Mouse (Mus musculus): ENCODE data around the gene Pan2. TPM values are rescaled to one million over a fixed set of nuclear protein-coding genes. Genes with fewer than 3 reads are reported as not detected.
A peak's percentile ranks its signal among the peaks of the same experiment; 100 is the strongest.

Gene Pan2
- polyA plus RNA-seq, 1 experiment from 2014 or later: 25.2 TPM

DNA sequence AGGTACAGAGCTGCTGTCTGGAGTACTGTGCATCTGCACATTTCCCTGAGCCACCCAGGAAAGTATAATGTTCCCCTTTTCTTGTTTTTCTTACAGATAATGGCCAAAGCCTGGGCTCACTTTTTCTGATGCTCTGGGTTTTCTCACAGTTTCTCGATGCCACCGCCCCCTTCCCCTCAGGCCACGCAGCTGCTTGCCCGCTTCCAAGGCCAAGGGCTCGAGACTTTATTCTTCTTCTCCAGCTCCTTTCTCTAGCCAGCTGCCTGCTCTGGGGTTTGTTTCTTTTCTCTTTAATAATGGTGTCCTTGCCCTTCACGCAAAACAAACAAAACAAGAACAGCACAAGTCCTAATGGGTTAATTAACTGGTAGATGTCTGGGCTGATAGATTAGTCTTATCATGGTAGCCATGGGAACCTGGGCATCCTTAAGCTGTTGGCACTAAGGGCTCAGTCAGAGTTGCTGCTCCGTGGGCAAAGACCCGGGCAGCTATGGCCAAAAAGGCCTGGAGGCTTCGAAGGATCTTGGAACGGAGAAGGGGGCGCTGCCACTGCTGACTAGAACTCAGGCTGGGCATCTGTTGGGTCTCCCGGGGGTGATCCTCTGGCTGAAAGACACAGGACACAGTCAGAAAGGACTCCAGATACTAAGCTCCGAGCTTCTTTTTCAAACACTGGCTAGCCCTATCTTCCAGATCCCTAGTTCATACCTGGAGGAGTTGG is 6.6 kb upstream of the Pan2 start:
- no peak for ATAC-seq (ENCODE audit: insufficient number of reproducible peaks, low FRiP score, low TSS enrichment, low read depth)
- no peaks in the 10 kb centered on the region for H3K27me3 ChIP-seq
- peaks cover 5% of the 10 kb centered on the region for H3K4me1 ChIP-seq
- no peak overlapping the region for H3K4me3 ChIP-seq
- WGBS: 79% methylated on average over 13 of the region's 13 CpGs
- no peak overlapping the region for H3K4me2 ChIP-seq
- no peak overlapping the region for H3K27ac ChIP-seq
- H3K36me3 ChIP-seq: peaks cover 11% of the 10 kb centered on the region
- H3K9me3 ChIP-seq: no peaks in the 10 kb centered on the region
- H3K9ac ChIP-seq: no peak overlapping the region

DNA sequence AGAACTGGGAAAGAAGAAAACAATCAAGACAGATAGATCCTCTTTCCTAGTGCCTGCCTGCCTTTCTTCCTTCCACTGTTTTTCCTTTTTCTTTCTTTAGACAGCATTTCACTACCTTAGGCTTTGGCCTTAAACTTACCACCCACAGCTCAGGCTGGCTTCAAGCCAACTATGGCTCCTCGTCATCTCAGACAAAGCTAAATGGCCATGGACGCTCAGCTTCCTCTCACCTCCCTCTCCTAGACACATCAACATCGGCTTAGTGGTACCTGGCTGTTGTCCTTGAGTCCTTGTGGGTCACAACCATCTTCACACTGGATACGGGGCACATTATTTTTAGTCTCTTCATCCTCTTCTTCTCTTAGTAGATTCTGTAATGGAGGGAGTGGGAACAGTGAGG is 5.9 kb upstream of the Pan2 start:
- ATAC-seq (ENCODE audit: insufficient number of reproducible peaks, low FRiP score, low TSS enrichment, low read depth): no peak
- H3K4me3 ChIP-seq: no peak overlapping the region
- no peak overlapping the region for H3K4me2 ChIP-seq
- peaks cover 7% of the 10 kb centered on the region for H3K4me1 ChIP-seq
- no peaks in the 10 kb centered on the region for H3K27me3 ChIP-seq
- no peak overlapping the region for H3K9ac ChIP-seq
- H3K27ac ChIP-seq: no peak overlapping the region
- no peaks in the 10 kb centered on the region for H3K9me3 ChIP-seq
- H3K36me3 ChIP-seq: peaks cover 5% of the 10 kb centered on the region; the same call in 1 of the 2 replicates
- 67% methylated on average over 4 of the region's 4 CpGs for WGBS

DNA sequence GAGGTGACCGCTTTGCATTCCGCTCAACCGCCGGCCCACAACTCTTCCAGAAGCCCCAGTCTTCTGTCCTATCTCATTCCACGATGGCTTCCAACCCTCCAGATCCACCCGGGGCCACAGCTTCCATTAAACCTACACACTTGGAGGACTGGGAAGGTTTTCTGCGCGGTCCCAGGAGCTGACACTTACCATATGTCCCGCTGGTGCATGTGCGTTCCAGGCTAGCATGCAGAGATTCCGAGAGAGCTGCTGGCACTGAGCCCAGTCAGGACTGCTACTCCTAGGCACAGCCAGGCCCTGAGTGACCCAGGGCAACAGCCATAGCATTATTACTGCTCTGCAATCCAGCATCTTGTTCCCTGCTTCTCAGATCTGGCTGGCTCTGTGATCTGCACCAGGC is 5.5 kb upstream of the Pan2 start:
- peaks cover 11% of the 10 kb centered on the region for H3K4me1 ChIP-seq
- H3K27me3 ChIP-seq: no peaks in the 10 kb centered on the region
- no peak for ATAC-seq (ENCODE audit: insufficient number of reproducible peaks, low FRiP score, low TSS enrichment, low read depth)
- no peak overlapping the region for H3K4me2 ChIP-seq
- no peaks in the 10 kb centered on the region for H3K9me3 ChIP-seq
- 53% methylated on average over 11 of the region's 11 CpGs for WGBS
- H3K4me3 ChIP-seq: no peak overlapping the region
- H3K27ac ChIP-seq: no peak overlapping the region; the same call in 1 of the 2 replicates
- 0 out of 2 replicates have a peak, but pooled peaks cover 1% of the 10 kb centered on the region for H3K36me3 ChIP-seq
- no peak overlapping the region for H3K9ac ChIP-seq

DNA sequence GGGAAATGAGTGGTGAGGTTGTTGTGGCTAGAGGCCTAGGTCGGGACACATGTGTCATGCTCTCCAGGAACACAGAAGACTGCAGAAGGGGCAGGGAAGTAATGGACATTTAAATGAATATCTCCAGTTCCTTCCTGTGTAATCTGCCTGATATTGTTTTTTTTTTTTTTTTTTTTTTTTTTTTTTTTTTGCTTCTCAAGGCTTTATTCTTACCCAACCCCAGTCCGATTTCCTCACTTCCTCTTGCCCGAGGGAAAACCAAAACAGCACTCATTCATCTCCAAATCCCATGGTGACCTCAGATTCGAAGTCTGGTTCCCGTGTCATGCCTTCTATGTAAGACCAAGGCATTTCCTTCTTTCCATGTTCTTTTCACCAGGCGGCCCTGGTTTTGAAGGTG is 4.9 kb upstream of the Pan2 start:
- WGBS: 72% methylated on average over 6 of the region's 6 CpGs

DNA sequence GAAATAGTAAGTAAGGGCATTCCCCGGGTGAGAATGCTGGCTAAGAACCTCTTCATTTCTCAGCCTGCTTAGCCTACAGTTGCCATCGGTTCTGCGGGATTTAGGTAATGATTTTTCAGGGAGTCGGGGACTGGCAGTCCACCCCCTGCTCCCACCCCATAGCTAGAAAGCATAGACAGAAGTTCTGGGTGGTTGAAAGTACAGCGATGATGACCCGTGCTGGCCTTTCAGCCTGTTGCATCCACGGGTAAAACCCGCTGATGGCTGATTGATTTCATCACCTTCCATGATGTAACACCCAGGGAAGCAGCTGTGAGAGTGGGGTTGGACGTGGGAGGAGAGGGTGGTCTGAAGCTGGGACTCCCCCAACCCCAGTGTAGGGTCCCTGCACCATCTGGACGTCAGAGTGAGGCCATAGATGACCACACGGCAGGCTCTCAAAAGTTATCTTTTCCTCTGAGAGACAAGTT is 4.4 kb upstream of the Pan2 start, which contains the start of gene Il23a:
Il23a (minus strand) TSS at position 51 of the 470 bp plus-strand sequence.
- no peak within 1 kb of the TSS for H3K9ac ChIP-seq
- H3K36me3 ChIP-seq: no peaks in the 10 kb centered on the region
- H3K27me3 ChIP-seq: no peaks in the 10 kb centered on the region
- H3K9me3 ChIP-seq: no peaks in the 10 kb centered on the region
- H3K27ac ChIP-seq: no peak within 1 kb of the TSS; the same call in 1 of the 2 replicates
- ATAC-seq (ENCODE audit: insufficient number of reproducible peaks, low FRiP score, low TSS enrichment, low read depth): no peak
- H3K4me2 ChIP-seq: no peak within 1 kb of the TSS
- peaks cover 11% of the 10 kb centered on the region for H3K4me1 ChIP-seq
- no peak within 1 kb of the TSS for H3K4me3 ChIP-seq
- WGBS: 77% methylated on average over 11 of the region's 11 CpGs

More for the DNA sequence above, 4.9 kb upstream of the Pan2 start:
- no peaks in the 10 kb centered on the region for H3K27me3 ChIP-seq
- no peaks in the 10 kb centered on the region for H3K36me3 ChIP-seq
- H3K9me3 ChIP-seq: no peaks in the 10 kb centered on the region
- H3K4me1 ChIP-seq: peaks cover 11% of the 10 kb centered on the region
- no peak overlapping the region for H3K4me3 ChIP-seq
- H3K4me2 ChIP-seq: no peak overlapping the region
- no peak for ATAC-seq (ENCODE audit: insufficient number of reproducible peaks, low FRiP score, low TSS enrichment, low read depth)
- no peak overlapping the region for H3K27ac ChIP-seq
- H3K9ac ChIP-seq: no peak overlapping the region

DNA sequence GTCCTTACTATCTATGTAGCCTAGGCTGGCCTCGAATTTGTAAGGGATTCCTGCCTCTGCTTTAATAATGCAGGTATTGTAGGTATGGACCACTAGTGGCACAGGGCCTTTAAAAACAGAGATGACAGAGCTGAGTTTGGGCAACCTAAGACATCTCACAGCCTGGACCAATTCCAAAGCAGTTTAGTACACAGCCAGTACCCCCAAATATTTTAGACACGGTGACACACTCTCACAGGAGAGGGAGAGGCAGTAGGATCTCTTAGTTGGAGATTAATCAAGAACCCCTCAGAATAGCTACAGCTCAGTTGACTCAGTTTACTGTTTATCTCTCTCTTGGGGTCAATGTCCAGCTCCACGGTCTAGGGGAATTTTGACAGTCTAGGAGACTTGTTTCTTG is 778 bp upstream of the Pan2 start:
- WGBS: 35% methylated on average over 3 of the region's 3 CpGs
- ATAC-seq (ENCODE audit: insufficient number of reproducible peaks, low FRiP score, low TSS enrichment, low read depth): no peak
- Histone ChIP-seq H3K27ac (peak overlapping the region; percentile 97), H3K4me3 (peak overlapping the region; percentile 60), H3K36me3 (no peaks in the 10 kb centered on the region), H3K27me3 (no peaks in the 10 kb centered on the region), H3K4me2 (peak overlapping the region; percentile 71), H3K9ac (peak overlapping the region; percentile 79), H3K9me3 (no peaks in the 10 kb centered on the region), H3K4me1 (peaks cover 20% of the 10 kb centered on the region)

DNA sequence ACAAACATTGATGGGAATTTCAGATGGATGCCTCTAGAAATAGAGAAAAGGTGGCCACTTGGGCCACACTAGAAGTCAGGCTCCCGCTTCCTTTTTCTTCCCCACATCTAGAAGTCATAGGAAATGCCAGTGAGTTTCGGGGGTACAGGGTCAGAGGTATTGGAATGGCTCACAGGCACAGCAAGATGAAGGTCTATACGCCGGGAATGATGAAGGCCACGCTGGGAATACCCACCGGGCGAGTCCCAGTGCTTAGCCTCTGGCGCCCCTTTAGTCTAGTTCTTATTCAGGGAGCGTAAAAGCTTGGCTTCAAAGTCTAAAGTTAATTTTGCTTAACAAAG is 380 bp upstream of the Pan2 start:
- Histone ChIP-seq H3K4me1 (peaks cover 18% of the 10 kb centered on the region), H3K4me2 (peak overlapping the region; percentile 71), H3K4me3 (peak overlapping the region; percentile 60), H3K36me3 (no peaks in the 10 kb centered on the region), H3K27me3 (no peaks in the 10 kb centered on the region), H3K27ac (peak overlapping the region; percentile 97), H3K9me3 (no peaks in the 10 kb centered on the region), H3K9ac (peak overlapping the region; percentile 79)
- WGBS: under 1% methylated on average over 9 of the region's 9 CpGs
- ATAC-seq (ENCODE audit: insufficient number of reproducible peaks, low FRiP score, low TSS enrichment, low read depth): 0 out of 2 replicates have a peak, but pooled peaks have one; percentile 45

DNA sequence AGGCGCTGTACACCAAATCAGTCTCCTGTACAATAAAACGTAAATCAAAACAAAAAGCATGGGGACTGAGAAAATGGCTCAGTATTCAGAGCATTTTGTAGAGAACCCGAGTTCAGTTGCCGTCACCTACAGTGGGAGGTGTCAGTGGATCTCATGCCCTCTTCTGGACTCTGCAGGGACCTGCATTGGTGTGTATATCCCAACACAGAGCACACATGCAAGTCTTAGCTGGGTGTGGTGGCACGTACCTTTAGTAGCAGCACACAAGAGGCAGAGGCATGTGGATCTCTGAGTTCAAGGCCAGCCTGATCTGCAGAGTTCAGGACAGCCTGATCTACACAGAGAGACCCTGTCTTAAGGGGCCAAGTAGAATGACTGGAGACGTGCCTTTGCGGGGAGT is 6.5 kb downstream of the Pan2 start:
- Histone ChIP-seq H3K4me3 (no peak overlapping the region), H3K4me1 (peaks cover 7% of the 10 kb centered on the region; the same call in 1 of the 2 replicates), H3K9me3 (no peaks in the 10 kb centered on the region), H3K36me3 (peaks cover 53% of the 10 kb centered on the region), H3K4me2 (no peak overlapping the region), H3K9ac (no peak overlapping the region), H3K27ac (no peak overlapping the region), H3K27me3 (no peaks in the 10 kb centered on the region)
- no peak for ATAC-seq (ENCODE audit: insufficient number of reproducible peaks, low FRiP score, low TSS enrichment, low read depth)
- WGBS: 90% methylated on average over 7 of the region's 7 CpGs

DNA sequence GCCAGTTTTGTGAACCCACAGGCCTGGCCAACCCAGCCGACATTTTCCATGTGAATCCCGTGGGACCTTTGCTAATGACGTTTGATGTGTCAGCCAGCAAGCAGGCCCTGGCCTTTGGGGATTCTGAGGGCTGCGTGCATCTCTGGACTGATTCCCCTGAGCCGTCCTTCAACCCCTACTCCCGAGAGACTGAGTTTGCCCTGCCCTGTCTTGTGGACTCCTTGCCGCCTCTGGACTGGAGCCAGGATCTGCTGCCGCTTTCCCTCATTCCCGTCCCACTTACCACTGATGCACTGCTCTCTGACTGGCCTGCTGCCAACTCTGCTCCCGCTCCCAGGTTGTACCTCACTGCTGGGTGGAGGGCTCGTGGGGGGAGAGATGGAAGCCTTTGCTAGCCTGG is 7.0 kb downstream of the Pan2 start:
- 0 out of 2 replicates have a peak overlapping the region, but pooled peaks have one; percentile 40 for H3K27ac ChIP-seq
- no peak overlapping the region for H3K4me3 ChIP-seq
- ATAC-seq (ENCODE audit: insufficient number of reproducible peaks, low FRiP score, low TSS enrichment, low read depth): no peak
- peaks cover 7% of the 10 kb centered on the region; the same call in 1 of the 2 replicates for H3K4me1 ChIP-seq
- H3K4me2 ChIP-seq: no peak overlapping the region
- 49% methylated on average over 11 of the region's 11 CpGs for WGBS
- peaks cover 58% of the 10 kb centered on the region for H3K36me3 ChIP-seq
- H3K27me3 ChIP-seq: no peaks in the 10 kb centered on the region
- no peak overlapping the region for H3K9ac ChIP-seq
- H3K9me3 ChIP-seq: no peaks in the 10 kb centered on the region

DNA sequence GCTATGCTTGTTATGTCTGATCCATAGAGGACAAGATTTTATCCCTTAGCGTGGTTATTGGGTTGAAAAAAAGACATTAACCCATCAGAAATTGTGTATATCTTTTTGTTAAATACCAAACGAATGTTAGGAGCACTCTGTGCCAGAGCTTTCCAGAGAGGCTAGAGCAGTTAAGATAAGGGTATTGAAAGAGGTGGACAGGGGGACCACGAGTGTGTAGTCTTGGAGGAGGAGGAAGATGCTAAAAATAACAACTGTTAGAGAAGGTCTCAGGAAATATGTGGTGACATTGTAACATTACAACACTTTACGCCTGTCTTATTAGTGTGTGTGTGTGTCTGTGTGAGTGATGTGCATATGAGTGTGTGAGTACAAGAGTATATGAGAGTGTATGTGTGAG is 7.8 kb downstream of the Pan2 start:
- no peak overlapping the region for H3K27ac ChIP-seq
- no peaks in the 10 kb centered on the region for H3K9me3 ChIP-seq
- H3K4me1 ChIP-seq: peaks cover 7% of the 10 kb centered on the region; the same call in 1 of the 2 replicates
- peaks cover 65% of the 10 kb centered on the region for H3K36me3 ChIP-seq
- no peak overlapping the region for H3K4me3 ChIP-seq
- H3K27me3 ChIP-seq: no peaks in the 10 kb centered on the region
- H3K4me2 ChIP-seq: no peak overlapping the region
- no peak for ATAC-seq (ENCODE audit: insufficient number of reproducible peaks, low FRiP score, low TSS enrichment, low read depth)
- WGBS: 88% methylated on average over 4 of the region's 4 CpGs
- H3K9ac ChIP-seq: no peak overlapping the region

DNA sequence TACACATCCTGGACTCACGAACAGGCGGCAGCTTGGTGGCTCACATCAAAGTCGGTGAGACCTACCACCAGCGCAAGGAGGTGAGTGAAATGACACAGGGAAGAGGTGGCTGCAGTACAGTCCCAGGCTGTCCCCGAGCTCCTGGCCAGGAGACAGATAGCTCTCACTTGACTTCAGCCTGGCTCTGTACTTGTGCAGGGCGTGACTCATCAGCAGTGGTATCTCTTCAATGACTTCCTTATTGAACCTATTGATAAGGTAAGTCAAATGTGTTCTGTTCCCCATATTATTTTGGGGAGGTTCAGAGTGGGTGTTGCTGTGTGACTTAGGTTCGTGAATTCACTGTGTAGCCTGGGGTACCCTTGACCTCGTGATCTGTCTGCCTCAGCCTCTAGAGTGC is 12.4 kb downstream of the Pan2 start:
- Histone ChIP-seq H3K27me3 (no peaks in the 10 kb centered on the region), H3K4me1 (no peaks in the 10 kb centered on the region), H3K4me2 (no peak overlapping the region), H3K9me3 (no peaks in the 10 kb centered on the region), H3K4me3 (no peak overlapping the region), H3K9ac (no peak overlapping the region), H3K36me3 (peaks cover 83% of the 10 kb centered on the region), H3K27ac (no peak overlapping the region)
- no peak for ATAC-seq (ENCODE audit: insufficient number of reproducible peaks, low FRiP score, low TSS enrichment, low read depth)
- 93% methylated on average over 8 of the region's 8 CpGs for WGBS

DNA sequence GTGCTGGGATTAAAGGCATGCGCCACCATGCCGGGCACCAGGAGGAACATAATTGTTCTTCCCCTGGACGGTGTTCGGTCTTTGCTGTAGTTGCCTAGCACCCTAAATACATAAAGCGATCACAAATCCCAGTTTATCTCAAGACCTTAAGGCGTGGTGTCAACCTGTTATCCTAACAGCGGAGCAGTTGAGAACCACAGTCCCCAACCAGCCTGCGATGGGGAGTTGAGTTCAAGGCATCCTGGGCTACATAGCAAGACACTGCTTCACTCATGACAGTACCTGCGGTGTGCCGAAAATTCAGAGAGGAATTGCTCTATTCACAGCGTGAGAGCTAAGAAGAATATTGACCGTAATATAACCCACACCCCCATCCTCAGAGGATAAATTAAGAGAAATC is 18.5 kb downstream of the Pan2 start:
- Histone ChIP-seq H3K9ac (0 out of 2 replicates have a peak overlapping the region, but pooled peaks have one; percentile 10), H3K4me2 (peak overlapping the region; percentile 78), H3K4me3 (peak overlapping the region; percentile 81), H3K27ac (peak overlapping the region; percentile 97), H3K4me1 (peaks cover 12% of the 10 kb centered on the region), H3K9me3 (no peaks in the 10 kb centered on the region), H3K27me3 (no peaks in the 10 kb centered on the region), H3K36me3 (peaks cover 49% of the 10 kb centered on the region)
- 58% methylated on average over 12 of the region's 12 CpGs for WGBS
- no peak for ATAC-seq (ENCODE audit: insufficient number of reproducible peaks, low FRiP score, low TSS enrichment, low read depth)

All from limb, embryonic 15.5 days (tissue).